Mouse (Mus musculus): Measurements from ENCODE around the gene Fbxo11.
"Not testable (repeated sequence)": the region's sequence is repeated elsewhere in the genome, so short reads cannot be mapped to it uniquely, and the experiment has no call there.

Gene Fbxo11

DNA sequence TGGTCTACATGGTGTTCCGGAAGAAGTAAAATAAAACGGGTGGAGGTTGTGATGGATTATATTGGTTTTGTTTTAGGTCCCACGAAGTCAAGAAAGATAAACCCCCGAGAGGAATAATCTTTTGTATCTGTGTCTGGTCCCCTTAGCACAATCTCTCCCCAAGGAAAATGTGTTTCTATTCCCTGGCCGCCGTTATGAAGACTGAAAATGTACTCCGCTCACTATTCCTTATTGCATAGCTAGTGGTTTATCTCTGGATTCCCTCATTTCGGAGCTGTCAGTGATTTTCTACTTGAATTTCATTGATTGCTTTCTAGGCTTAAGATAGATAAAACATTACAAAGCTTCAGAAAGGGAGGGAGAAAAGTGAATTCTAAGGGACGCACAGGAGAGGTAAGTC, 1.7 kb upstream of the Fbxo11 start:
- no peak for DNase-seq

- DNase-seq, result peak; percentile 87 to 92
Measured at GRCm38 (mm10) chr17:88065801-88066646, 933 bp upstream of the Fbxo11 start.

GRCm38 (mm10) chr17:88064347-88065030, 602 bp downstream of the Fbxo11 start:
- DNase-seq, result peak; percentile 74 to 82

DNA sequence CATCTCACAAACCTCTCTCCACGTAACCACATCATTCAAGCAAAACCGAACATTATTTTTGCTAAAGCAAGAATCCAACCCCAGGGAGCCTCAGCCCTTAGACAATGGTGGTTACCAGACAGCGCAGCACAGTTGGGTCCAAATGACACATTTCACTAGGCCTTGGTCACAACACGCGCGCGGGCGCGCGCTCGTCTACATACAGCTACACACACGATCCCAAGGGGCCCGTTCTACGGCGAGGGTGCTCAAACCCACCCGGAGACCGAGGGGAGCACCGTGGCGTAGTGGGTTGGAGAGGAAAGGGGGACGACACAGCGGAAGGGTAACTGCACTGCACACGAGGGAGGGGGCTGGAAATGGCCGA, 1.1 kb downstream of the Fbxo11 start:
- DNase-seq, result peak; percentile 75 to 79

DNA sequence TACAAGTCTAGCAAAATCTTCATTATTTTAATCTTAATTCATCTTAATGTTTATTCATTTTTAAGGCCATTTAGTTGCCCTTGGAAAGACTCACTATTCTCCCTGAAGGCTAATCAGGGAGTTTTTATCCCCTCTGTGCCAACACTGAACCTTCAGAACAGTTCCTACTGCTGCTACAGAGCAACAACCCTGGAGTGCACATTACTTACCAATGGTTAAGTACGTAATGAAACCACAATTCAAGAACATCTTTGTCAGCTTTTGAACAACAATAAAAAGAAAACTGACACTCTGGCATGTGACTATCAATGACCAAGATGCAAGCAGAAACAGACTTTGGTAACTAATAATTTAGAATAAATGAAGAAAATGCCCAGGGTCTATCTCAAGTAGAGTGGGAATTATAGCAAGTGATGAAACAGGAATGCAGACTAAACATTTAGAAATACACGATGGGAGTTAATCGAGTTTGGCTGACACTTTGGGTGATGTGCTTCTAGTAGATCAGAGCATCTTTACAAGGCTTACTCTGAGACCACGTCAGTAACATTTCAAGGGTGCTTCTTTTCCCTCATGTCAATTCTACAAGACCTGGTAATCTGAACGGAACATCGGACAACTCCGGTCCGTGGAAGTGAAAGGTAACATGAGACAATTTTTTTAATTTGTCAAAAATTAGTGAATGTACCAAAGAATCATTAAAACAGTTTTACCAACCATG, 2.1 kb downstream of the Fbxo11 start:
- DNase-seq, result no peak

GRCm38 (mm10) chr17:88061942-88062341, 3.1 kb downstream of the Fbxo11 start:
- DNase-seq, result no peak

GRCm38 (mm10) chr17:88058280-88058679, 6.8 kb downstream of the Fbxo11 start:
- DNase-seq, result no peak

- DNase-seq, result no peak
Measured at GRCm38 (mm10) chr17:88057846-88058245, 7.2 kb downstream of the Fbxo11 start.

GRCm38 (mm10) chr17:88051679-88052078, 13.4 kb downstream of the Fbxo11 start:
- DNase-seq, result no peak

DNA sequence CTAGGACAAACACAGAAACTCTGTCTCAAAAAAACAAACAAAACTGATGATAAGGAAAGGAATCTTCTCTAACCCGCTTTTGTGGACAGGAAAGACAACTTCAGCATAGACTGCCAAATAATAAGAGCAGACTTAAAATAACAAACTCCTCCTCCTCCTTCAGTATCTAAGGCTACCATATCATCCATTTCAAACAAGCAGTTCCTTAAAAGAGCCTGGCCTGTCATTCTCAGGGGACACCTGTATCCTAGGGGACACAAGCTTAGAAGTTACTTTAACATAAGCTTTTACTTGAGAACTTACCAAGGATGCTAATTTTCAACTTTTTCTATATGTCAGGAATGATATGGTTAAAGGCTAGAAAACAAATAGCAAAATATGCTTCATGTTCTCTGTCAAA, 14.2 kb downstream of the Fbxo11 start:
- no peak for DNase-seq

- no peak for DNase-seq
Measured at GRCm38 (mm10) chr17:88050318-88050717, 14.8 kb downstream of the Fbxo11 start.

GRCm38 (mm10) chr17:88042099-88043086, 22.7 kb downstream of the Fbxo11 start:
- no peak for DNase-seq

- DNase-seq, result no peak
Measured at GRCm38 (mm10) chr17:88040810-88041209, 24.3 kb downstream of the Fbxo11 start.

- DNase-seq, result no peak
Measured at GRCm38 (mm10) chr17:88034418-88034817, 30.7 kb downstream of the Fbxo11 start.

DNA sequence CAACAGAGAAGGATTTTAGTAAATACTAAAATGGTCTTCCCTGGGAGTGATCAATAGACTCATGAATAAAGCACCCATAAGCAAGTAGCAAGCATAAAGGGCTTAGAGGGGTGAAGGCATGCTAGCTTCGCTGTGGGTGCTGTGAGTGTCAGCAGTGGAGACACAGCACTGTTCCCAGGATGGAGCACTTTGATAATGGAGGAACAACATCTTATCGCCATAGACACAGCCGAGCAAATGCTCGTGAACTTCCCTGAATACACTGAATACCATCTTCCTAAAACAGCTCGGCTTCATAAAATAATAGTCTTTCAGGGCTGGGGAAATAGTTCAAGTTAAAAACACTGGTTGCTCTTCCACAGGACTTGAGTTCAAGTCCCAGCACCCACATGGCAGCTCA, 33.3 kb downstream of the Fbxo11 start:
- DNase-seq, result no peak

- DNase-seq, result no peak
Measured at GRCm38 (mm10) chr17:88029194-88029970, 35.7 kb downstream of the Fbxo11 start.

DNA sequence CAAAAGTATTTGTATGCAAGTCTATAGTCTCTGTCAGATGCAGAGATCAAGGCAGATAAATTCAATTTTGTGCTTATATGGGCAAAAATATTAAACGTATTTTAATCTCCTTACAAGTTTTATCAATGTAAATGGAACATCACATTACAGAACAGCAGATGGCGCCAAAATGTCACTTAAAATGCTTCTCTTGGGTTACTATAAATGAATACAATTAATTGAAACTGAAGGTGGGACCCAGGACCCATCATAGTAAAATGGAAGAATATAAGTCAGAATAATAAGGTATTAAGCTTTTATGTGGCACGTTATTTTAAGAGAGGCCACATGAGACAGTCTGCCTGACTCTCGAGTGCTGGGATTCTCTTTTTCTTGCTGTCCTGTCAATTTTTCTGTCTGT, 39.9 kb downstream of the Fbxo11 start:
- peak in 1 of 2 experiments; percentile 72 for DNase-seq

DNA sequence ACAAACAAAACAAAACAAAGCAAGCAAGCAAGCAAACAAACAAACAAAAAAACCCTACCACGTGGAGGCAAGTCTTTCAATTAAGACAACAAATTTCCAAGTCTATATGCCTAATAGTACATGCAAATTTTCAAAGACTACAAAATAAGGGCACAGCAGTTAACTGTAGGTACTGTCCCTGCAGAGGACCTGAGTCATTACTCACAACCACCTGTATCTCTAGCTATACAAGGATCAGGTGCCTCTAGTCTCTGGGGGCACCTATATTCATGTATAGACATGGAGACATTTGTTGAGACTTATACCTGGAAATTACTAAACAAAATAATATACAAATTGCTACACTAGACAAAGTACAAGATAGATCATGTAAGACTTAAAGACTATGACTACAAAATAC, 41.2 kb downstream of the Fbxo11 start:
- DNase-seq, result no peak

GRCm38 (mm10) chr17:88016027-88016426, 49.1 kb downstream of the Fbxo11 start:
- DNase-seq, result not testable (repeated sequence)

- DNase-seq, result no peak
Measured at GRCm38 (mm10) chr17:88014456-88014855, 50.6 kb downstream of the Fbxo11 start.

DNA sequence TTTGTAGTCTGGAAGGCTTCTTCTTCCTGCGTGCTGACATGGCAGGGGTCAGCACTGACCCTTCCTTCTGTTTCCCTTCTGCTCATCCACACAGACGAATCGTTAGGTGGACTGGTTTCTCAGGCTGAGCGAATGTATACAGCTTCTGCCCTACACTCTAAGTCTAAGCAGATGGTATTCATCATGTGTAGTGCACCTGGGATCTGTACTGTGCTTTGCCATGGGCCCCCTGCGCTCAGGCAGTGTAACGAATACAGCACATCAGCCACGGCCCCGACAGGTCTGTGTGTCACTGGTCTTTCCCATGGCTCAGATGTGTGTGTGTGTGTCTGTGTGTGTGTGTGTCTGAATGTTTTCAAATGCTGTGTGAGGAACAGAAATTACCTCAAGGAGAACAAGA, 58.1 kb downstream of the Fbxo11 start:
- DNase-seq, result no peak

DNA sequence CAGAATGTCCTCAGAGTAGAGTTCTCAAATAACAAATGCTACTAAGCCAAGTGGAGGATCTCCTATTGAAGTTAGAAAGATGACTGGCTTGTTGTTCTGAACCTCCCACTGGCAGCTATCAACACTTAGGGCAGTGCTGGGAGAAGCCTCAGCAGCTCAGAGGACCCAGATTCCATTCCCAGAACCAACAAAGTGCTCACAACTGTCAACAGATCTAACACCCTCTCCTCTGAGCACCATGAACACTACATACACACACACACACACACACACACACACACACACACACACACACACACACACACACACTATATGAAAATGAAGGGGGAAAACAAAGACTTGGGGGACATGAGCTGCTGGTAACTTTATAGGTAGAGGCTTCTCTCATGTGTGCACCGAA, 60.2 kb downstream of the Fbxo11 start:
- no peak for DNase-seq

Data from cerebellum, postnatal 25 days (tissue).